Mouse (Mus musculus): ENCODE measurements around the gene Clstn2.

DNA sequence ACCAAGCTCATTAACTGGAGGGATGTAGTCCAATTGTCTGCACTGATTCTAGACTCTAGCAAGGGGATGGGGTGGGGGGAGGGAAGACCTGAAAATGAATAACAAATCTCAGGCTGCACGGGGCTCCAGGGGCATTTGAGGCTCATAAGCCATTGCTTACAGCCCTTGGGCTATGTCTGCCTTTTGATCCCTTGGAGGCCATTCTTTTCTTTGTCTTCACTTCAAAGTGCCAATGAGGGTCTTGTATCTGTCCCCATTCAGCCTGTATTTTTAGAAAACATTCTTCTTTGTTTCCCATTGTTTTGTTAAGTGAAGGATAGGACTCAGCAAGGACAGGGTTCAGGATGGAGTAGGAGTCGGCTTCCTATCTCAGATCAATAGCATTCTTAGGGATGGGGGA lies 556.0 kb downstream of the Clstn2 start:
- no peak for TF ChIP-seq CTCF (IDR thresholded peaks at IDR 0.05; ENCODE audit: borderline replicate concordance, insufficient read depth, low read depth, low read length)
- TF ChIP-seq POLR2A (IDR thresholded peaks at IDR 0.05; ENCODE audit: borderline replicate concordance, insufficient read depth, low read length), result no peak

Measured in cerebellum, adult 2 months (tissue).